Mouse (Mus musculus) bone marrow, adult 2 months (tissue): Measurements from ENCODE around the gene Slc23a2.
A peak's percentile ranks its signal among the peaks of the same experiment; 100 is the strongest.

ENCODE experiments used
- CTCF ChIP-seq: fragments of 200-500 bp; IDR thresholded peaks from 2 replicates; pipeline ENCODE4 v1.5.1; 2011; ENCODE audit warnings: low read length, control low read depth; ENCODE audit not compliant: control insufficient read depth, insufficient read depth
- POLR2A ChIP-seq: fragments of 200-500 bp; IDR thresholded peaks from 2 replicates; pipeline ENCODE4 v1.6.1; 2011; ENCODE audit warnings: low read depth, mild to moderate bottlenecking, control low read depth, low read length, borderline replicate concordance; ENCODE audit not compliant: control insufficient read depth

DNA sequence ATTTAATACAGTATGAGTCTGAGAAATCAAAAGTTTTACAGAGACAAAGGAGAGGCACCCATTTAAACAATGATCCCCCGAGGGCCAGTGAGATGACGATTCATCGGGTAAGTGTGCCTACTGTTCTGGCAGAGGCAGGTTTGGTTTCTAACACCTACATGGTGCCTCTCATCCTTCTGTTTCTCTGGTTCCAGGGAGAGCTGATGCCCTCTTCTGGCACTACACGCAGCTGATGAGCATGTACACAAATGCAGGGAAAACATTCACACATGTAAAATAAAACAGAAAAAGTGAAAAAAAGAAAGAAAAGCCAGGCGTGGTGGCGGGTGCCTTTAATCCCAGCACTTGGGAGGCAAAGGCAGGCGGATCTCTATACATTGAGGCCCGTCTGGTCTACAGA lies 85.0 kb downstream of the Slc23a2 start:
- no peak for TF ChIP-seq POLR2A
- TF ChIP-seq CTCF, result peak; percentile 42
